Mouse (Mus musculus) megakaryocyte-erythroid progenitor cell, adult 5 weeks (primary cell): ENCODE data around the gene Vrk1. TPM values are rescaled to one million over a fixed set of nuclear protein-coding genes. Genes with fewer than 3 reads are reported as not detected.

Experiments
- polyA plus RNA-seq: library from polyadenylated mRNA; stranded (reverse); fragments of >175 nt; gene quantifications from 2 replicates; pipeline ENCODE4 v1.2.3, GENCODE M21; 2012

Gene Vrk1
- polyA plus RNA-seq = 35.4 and 36.5 TPM in 2 replicates

DNA sequence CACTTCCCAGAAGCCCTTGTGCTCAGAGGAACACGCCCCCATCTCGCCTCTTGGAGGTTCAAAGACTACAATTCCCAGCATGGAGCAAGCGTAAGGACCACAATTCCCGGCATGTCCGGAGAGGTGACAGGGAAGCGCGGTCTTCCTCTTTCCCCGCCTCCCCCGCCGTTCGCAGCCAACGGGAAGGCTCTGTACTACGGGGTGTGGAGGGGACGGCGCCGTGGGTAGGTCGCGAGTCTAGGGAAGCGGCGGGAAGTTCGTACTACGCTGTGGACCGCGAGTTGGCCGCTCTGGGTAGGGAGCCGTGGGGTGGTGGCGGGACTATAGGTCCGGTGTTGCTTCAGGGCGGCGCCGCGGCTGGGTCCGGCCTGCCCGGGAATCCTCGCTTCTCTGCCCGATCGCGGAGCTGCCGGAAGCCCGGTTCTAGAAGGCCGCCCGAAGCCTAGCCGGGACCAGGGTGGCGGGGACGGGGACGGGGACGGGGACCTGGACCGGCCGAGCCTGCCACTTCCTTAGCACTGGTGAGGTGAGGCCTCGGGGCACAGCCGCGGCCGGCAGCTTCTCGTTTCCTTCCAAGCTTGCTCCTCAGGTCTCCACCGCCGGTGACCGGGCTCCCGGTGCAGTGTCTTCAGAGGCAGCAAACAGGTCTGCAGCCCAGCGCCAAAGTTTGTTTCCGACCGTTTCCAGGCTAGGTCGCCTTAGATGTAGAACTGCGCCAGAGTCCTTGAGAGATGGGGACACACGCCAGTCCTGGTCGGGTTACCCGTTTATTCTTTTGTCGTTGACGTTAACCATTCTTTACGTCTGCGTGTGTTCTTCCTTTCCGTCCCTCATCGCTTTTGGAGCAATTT, at the start of gene Vrk1:
TSS of gene Vrk1 (plus strand) at position 164 of the 851 bp plus-strand sequence.

Other genes with a start within 250 kb of the Vrk1 start
- gene Papola, start 225.5 kb upstream of the Vrk1 start, polyA plus RNA-seq = 289 and 299 TPM in 2 replicates